Mouse (Mus musculus): ENCODE measurements around the gene Helb. TPM values are rescaled to one million over a fixed set of nuclear protein-coding genes. Genes with fewer than 3 reads are reported as not detected.
A peak's percentile ranks its signal among the peaks of the same experiment; 100 is the strongest.
"Not testable (repeated sequence)": the region's sequence is repeated elsewhere in the genome, so short reads cannot be mapped to it uniquely, and the experiment has no call there.

Gene Helb
- 1 to 10 TPM; 3.7 to 4.7 TPM for total RNA-seq (2021)

- intact Hi-C loops (cut with DNase I), result no loop called here
- DNase-seq (ENCODE audit: low spot score in 2 of 2), result peak; percentile 91 to 94
Observed at GRCm38 (mm10) chr10:120112507-120113396, at the start of gene Helb. TSS of gene Helb (minus strand) at chr10:120112987.

GRCm38 (mm10) chr10:120160533-120160932 is 47.7 kb upstream of the Helb start:
- intact Hi-C loops (cut with DNase I), result no loop called here
- DNase-seq (ENCODE audit: low spot score in 2 of 2), result no peak

GRCm38 (mm10) chr10:120153911-120154310 is 41.1 kb upstream of the Helb start:
- DNase-seq (ENCODE audit: low spot score in 2 of 2), result no peak
- intact Hi-C loops (cut with DNase I), result no loop called here

GRCm38 (mm10) chr10:120151672-120152071 is 38.9 kb upstream of the Helb start:
- intact Hi-C loops (cut with DNase I), result no loop called here
- DNase-seq (ENCODE audit: low spot score in 2 of 2), result no peak

GRCm38 (mm10) chr10:120140916-120141516 is 28.2 kb upstream of the Helb start:
- intact Hi-C loops (cut with DNase I), result no loop called here

GRCm38 (mm10) chr10:120140193-120140592 is 27.4 kb upstream of the Helb start:
- no peak for DNase-seq (ENCODE audit: low spot score in 2 of 2)
- intact Hi-C loops (cut with DNase I), result no loop called here

More at GRCm38 (mm10) chr10:120140916-120141516, 28.2 kb upstream of the Helb start:
- no peak for DNase-seq (ENCODE audit: low spot score in 2 of 2)

- DNase-seq (ENCODE audit: low spot score in 2 of 2), result no peak
Observed at GRCm38 (mm10) chr10:120136020-120136562, 23.3 kb upstream of the Helb start.

GRCm38 (mm10) chr10:120133697-120134096 is 20.9 kb upstream of the Helb start:
- intact Hi-C loops (cut with DNase I), result no loop called here
- DNase-seq (ENCODE audit: low spot score in 2 of 2), result no peak

More at GRCm38 (mm10) chr10:120136020-120136562, 23.3 kb upstream of the Helb start:
- intact Hi-C loops (cut with DNase I), result no loop called here

- DNase-seq (ENCODE audit: low spot score in 2 of 2), result peak; percentile 26 to 31
- intact Hi-C loops (cut with DNase I), result no loop called here
Observed at GRCm38 (mm10) chr10:120130621-120131020, 17.8 kb upstream of the Helb start.

GRCm38 (mm10) chr10:120128601-120129277 is 16.0 kb upstream of the Helb start:
- no peak for DNase-seq (ENCODE audit: low spot score in 2 of 2)
- intact Hi-C loops (cut with DNase I), result loop anchor here (5.0 kb wide), 1 partner anchor 66 kb away; no protein-coding TSS in a partner anchor

- intact Hi-C loops (cut with DNase I), result loop anchor here (2.0 to 5.0 kb wide), 2 partner anchors 63 to 323 kb away; no protein-coding TSS in a partner anchor
- DNase-seq (ENCODE audit: low spot score in 2 of 2), result no peak
Observed at GRCm38 (mm10) chr10:120125465-120125857, 12.7 kb upstream of the Helb start.

- intact Hi-C loops (cut with DNase I), result loop anchor here (2.0 to 5.0 kb wide), 3 partner anchors 63 to 478 kb away; no protein-coding TSS in a partner anchor
- DNase-seq (ENCODE audit: low spot score in 2 of 2), result peak; percentile 73 to 82
Observed at GRCm38 (mm10) chr10:120124801-120125464, 12.1 kb upstream of the Helb start.

- intact Hi-C loops (cut with DNase I), result loop anchor here (2.0 to 5.0 kb wide), 2 partner anchors 321 to 476 kb away; no protein-coding TSS in a partner anchor
- DNase-seq (ENCODE audit: low spot score in 2 of 2), result no peak
Observed at GRCm38 (mm10) chr10:120123721-120124120, 10.9 kb upstream of the Helb start.

- no peak for DNase-seq (ENCODE audit: low spot score in 2 of 2)
Observed at GRCm38 (mm10) chr10:120115249-120115648, 2.5 kb upstream of the Helb start.

GRCm38 (mm10) chr10:120114493-120114892 is 1.7 kb upstream of the Helb start:
- intact Hi-C loops (cut with DNase I), result no loop called here
- no peak for DNase-seq (ENCODE audit: low spot score in 2 of 2)

More at GRCm38 (mm10) chr10:120115249-120115648, 2.5 kb upstream of the Helb start:
- intact Hi-C loops (cut with DNase I), result no loop called here

GRCm38 (mm10) chr10:120113980-120114379 is 1.2 kb upstream of the Helb start:
- no peak for DNase-seq (ENCODE audit: low spot score in 2 of 2)

GRCm38 (mm10) chr10:120113482-120113881 is 695 bp upstream of the Helb start:
- DNase-seq (ENCODE audit: low spot score in 2 of 2); intact Hi-C loops (cut with DNase I): not testable (repeated sequence)

More at GRCm38 (mm10) chr10:120113980-120114379, 1.2 kb upstream of the Helb start:
- intact Hi-C loops (cut with DNase I), result no loop called here

- intact Hi-C loops (cut with DNase I), result no loop called here
- DNase-seq (ENCODE audit: low spot score in 2 of 2), result no peak
Observed at GRCm38 (mm10) chr10:120111691-120112319, 982 bp downstream of the Helb start.

GRCm38 (mm10) chr10:120100806-120101205 is 12.0 kb downstream of the Helb start:
- no peak for DNase-seq (ENCODE audit: low spot score in 2 of 2)
- intact Hi-C loops (cut with DNase I), result no loop called here
